Mouse (Mus musculus) spleen, adult 2 months (tissue): ENCODE results near the gene Ppfibp2. TPM values are rescaled to one million over a fixed set of nuclear protein-coding genes. Genes with fewer than 3 reads are reported as not detected.

Source experiments
- DNase-seq, 2 experiments: peaks; one replicate each; pipeline versions ENCODE4 v3.0.0 to v3.0.0-alpha.2; 2012 to 2021; ENCODE audit warnings: low spot score in 2 of 2, low read depth in 1 of 2
- H3K27ac ChIP-seq: fragments of 200-500 bp; 2 replicates; pipeline ENCODE4 v1.5.1; 2012; ENCODE audit warnings: low read length, inconsistent platforms; ENCODE audit not compliant: insufficient read depth
- H3K27me3 ChIP-seq: fragments of 200-500 bp; 2 replicates; pipeline ENCODE4 v1.6.1; 2012; ENCODE audit warnings: mild to moderate bottlenecking, moderate library complexity, low read length, inconsistent platforms; ENCODE audit not compliant: control insufficient read depth, insufficient read depth
- H3K36me3 ChIP-seq: fragments of 200-500 bp; 2 replicates; pipeline ENCODE4 v1.6.1; 2012; ENCODE audit warnings: mild to moderate bottlenecking, low read length, inconsistent platforms; ENCODE audit not compliant: control insufficient read depth, insufficient read depth
- H3K4me1 ChIP-seq: fragments of 200-500 bp; 2 replicates; pipeline ENCODE4 v1.6.1; 2011; ENCODE audit warnings: inconsistent platforms; ENCODE audit not compliant: control insufficient read depth, insufficient read depth, insufficient read length
- H3K4me3 ChIP-seq: fragments of 200-500 bp; 2 replicates; pipeline ENCODE4 v1.5.1; 2011; ENCODE audit warnings: mild to moderate bottlenecking, inconsistent platforms; ENCODE audit not compliant: insufficient read depth, insufficient read length; ENCODE audit errors: extremely low read depth
- CTCF ChIP-seq: fragments of 200-500 bp; IDR thresholded peaks from 2 replicates; pipeline ENCODE4 v1.5.1; 2011; ENCODE audit warnings: mild to moderate bottlenecking, inconsistent platforms; ENCODE audit not compliant: insufficient read depth, insufficient read length, insufficient replicate concordance; ENCODE audit errors: extremely low read depth
- POLR2A ChIP-seq: fragments of 200-500 bp; IDR thresholded peaks from 2 replicates; pipeline ENCODE4 v1.6.1; 2011; ENCODE audit warnings: low read depth, low read length, inconsistent platforms
- WGBS: fragments of 180-500 bp; shearing (Covaris S2); methylation state at CpG from one replicate; pipeline ENCODE4 v1.1.7; 2018; 5-methylcytosine and 5-hydroxymethylcytosine counted together
- polyA plus RNA-seq: library from polyadenylated mRNA; depleted of rRNA; stranded (reverse); fragments of >200 nt; gene quantifications from 2 replicates; pipeline ENCODE4 v1.2.3, GENCODE M21; 2012

The Ppfibp2 gene
- polyA plus RNA-seq, 1 experiment = 5.5 TPM

DNA sequence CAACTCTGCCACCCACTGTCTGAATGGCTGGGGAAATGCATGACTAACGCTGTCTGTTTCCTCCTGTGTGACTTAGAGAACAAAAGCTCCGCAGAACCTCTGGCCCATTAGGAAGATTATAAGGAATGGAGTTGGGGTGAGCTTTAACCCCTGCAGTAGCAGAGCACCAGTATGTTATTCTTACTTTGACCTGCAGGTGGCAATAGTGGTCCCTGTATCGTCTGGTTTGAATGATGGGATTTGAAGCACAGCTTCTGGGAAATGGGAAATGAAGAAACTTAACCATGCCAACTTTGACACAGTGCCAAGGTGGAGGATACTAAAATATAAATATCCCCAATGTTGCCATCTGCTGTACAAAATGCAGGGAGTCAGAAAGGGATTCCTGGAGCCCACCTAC lies 154.3 kb downstream of the Ppfibp2 start:
- TF ChIP-seq POLR2A (no peak), CTCF (no peak; the same call in 1 of the 2 replicates)
- H3K27me3 ChIP-seq = no peaks in the 10 kb centered on the region
- 14% methylated on average over 3 of the region's 3 CpGs for WGBS
- H3K4me3 ChIP-seq = no peak overlapping the region
- no peak overlapping the region for H3K27ac ChIP-seq
- H3K4me1 ChIP-seq = no peaks in the 10 kb centered on the region
- no peak for DNase-seq
- H3K36me3 ChIP-seq = no peaks in the 10 kb centered on the region; the same call in 1 of the 2 replicates

GRCm38 (mm10) chr7:107749721-107750120 lies 154.7 kb downstream of the Ppfibp2 start:
- no peak overlapping the region for H3K4me3 ChIP-seq
- WGBS = 91% methylated on average over 4 of the region's 4 CpGs
- no peak for TF ChIP-seq CTCF
- TF ChIP-seq POLR2A = no peak

GRCm38 (mm10) chr7:107752031-107752520 lies 157.1 kb downstream of the Ppfibp2 start:
- Histone ChIP-seq H3K4me1 (no peaks in the 10 kb centered on the region), H3K4me3 (no peak overlapping the region), H3K27ac (no peak overlapping the region), H3K27me3 (no peaks in the 10 kb centered on the region), H3K36me3 (no peaks in the 10 kb centered on the region; the same call in 1 of the 2 replicates)
- 90% methylated on average over 10 of the region's 10 CpGs for WGBS
- TF ChIP-seq POLR2A = no peak
- no peak for TF ChIP-seq CTCF
- no peak for DNase-seq

More at GRCm38 (mm10) chr7:107749721-107750120, 154.7 kb downstream of the Ppfibp2 start:
- DNase-seq = no peak
- H3K27me3 ChIP-seq = no peaks in the 10 kb centered on the region
- no peak overlapping the region for H3K27ac ChIP-seq
- H3K36me3 ChIP-seq = no peaks in the 10 kb centered on the region; the same call in 1 of the 2 replicates
- no peaks in the 10 kb centered on the region for H3K4me1 ChIP-seq

- H3K27me3 ChIP-seq = no peaks in the 10 kb centered on the region
- 86% methylated on average over 3 of the region's 3 CpGs for WGBS
- peaks cover 3% of the 10 kb centered on the region; the same call in 1 of the 2 replicates for H3K4me1 ChIP-seq
- H3K36me3 ChIP-seq = no peaks in the 10 kb centered on the region; the same call in 1 of the 2 replicates
- no peak for DNase-seq
- TF ChIP-seq POLR2A (no peak), CTCF (no peak)
- no peak overlapping the region for H3K27ac ChIP-seq
- H3K4me3 ChIP-seq = no peak overlapping the region
Measured at GRCm38 (mm10) chr7:107755905-107756304, 160.9 kb downstream of the Ppfibp2 start.

- Histone ChIP-seq H3K27ac (no peak overlapping the region), H3K36me3 (no peaks in the 10 kb centered on the region; the same call in 1 of the 2 replicates), H3K4me3 (no peak overlapping the region), H3K27me3 (no peaks in the 10 kb centered on the region), H3K4me1 (peaks cover 3% of the 10 kb centered on the region; the same call in 1 of the 2 replicates)
- no peak for TF ChIP-seq POLR2A
- no peak for DNase-seq
- 50% methylated on average over 2 of the region's 2 CpGs for WGBS
Measured at GRCm38 (mm10) chr7:107756748-107757147, 161.7 kb downstream of the Ppfibp2 start.

- H3K27ac ChIP-seq = no peak within 1 kb of the TSS
- H3K27me3 ChIP-seq = no peaks in the 10 kb centered on the region
- 22% methylated on average over 23 of the region's 23 CpGs for WGBS
- no peak within 1 kb of the TSS for H3K4me3 ChIP-seq
- peaks cover 3% of the 10 kb centered on the region; the same call in 1 of the 2 replicates for H3K4me1 ChIP-seq
- no peak for TF ChIP-seq CTCF
- TF ChIP-seq POLR2A = no peak
- no peak for DNase-seq
- no peaks in the 10 kb centered on the region; the same call in 1 of the 2 replicates for H3K36me3 ChIP-seq
Measured at GRCm38 (mm10) chr7:107757308-107758151, 162.5 kb downstream of the Ppfibp2 start, which contains the start of gene Cyb5r2. Cyb5r2 (minus strand) TSS chr7:107758032.
